Mouse (Mus musculus): ENCODE measurements around the gene Phactr1. TPM values are rescaled to one million over a fixed set of nuclear protein-coding genes. Genes with fewer than 3 reads are reported as not detected.

Gene Phactr1
- polyA plus RNA-seq (2012; rRNA removed), result 0.10 TPM in 2 replicates

GRCm38 (mm10) chr13:42680391-42680994, at the start of gene Phactr1:
Gene Phactr1 (plus strand): TSS chr13:42680623.

GRCm38 (mm10) chr13:43171020-43171710, 490.7 kb downstream of the Phactr1 start, which contains the start of gene Tbc1d7:
Gene Tbc1d7 (minus strand): TSS chr13:43171501.

